Mouse (Mus musculus): Measurements from ENCODE around the gene St7l. TPM values are rescaled to one million over a fixed set of nuclear protein-coding genes. Genes with fewer than 3 reads are reported as not detected.

The St7l gene
- polyA plus RNA-seq, 1 experiment from 2014 or later, result 33.2 TPM

- Histone ChIP-seq H3K4me3 (ENCODE audit: low read depth, low read length) (peak overlapping the region; percentile 89), H3K9ac (peak overlapping the region; percentile 95), H3K27ac (ENCODE audit: low read depth) (peak overlapping the region; percentile 98), H3K36me3 (ENCODE audit: insufficient read depth) (peaks cover 21% of the 10 kb centered on the region; the same call in 1 of the 2 replicates), H3K9me3 (ENCODE audit: low read depth, low read length) (no peaks in the 10 kb centered on the region), H3K27me3 (ENCODE audit: insufficient read depth, low read length) (no peaks in the 10 kb centered on the region), H3K4me2 (peak overlapping the region; percentile 67), H3K4me1 (ENCODE audit: insufficient read depth) (peaks cover 14% of the 10 kb centered on the region; the same call in 1 of the 2 replicates)
- no peak for TF ChIP-seq CTCF (IDR thresholded peaks at IDR 0.05; ENCODE audit: low read depth)
- WGBS, result 5% methylated on average over 3 of the region's 3 CpGs
- no peak for DNase-seq
- ATAC-seq (ENCODE audit: insufficient read depth), result no peak
Observed at GRCm38 (mm10) chr3:104818749-104819134, 45.1 kb upstream of the St7l start.

GRCm38 (mm10) chr3:104820426-104820825 is 43.4 kb upstream of the St7l start:
- peaks cover 26% of the 10 kb centered on the region for H3K36me3 ChIP-seq (ENCODE audit: insufficient read depth)
- 50% methylated on average over 1 of the region's 1 CpGs for WGBS
- no peak overlapping the region for H3K27ac ChIP-seq (ENCODE audit: low read depth)
- H3K4me3 ChIP-seq (ENCODE audit: low read depth, low read length), result no peak overlapping the region
- H3K27me3 ChIP-seq (ENCODE audit: insufficient read depth, low read length), result no peaks in the 10 kb centered on the region
- no peak for TF ChIP-seq CTCF (IDR thresholded peaks at IDR 0.05; ENCODE audit: low read depth)
- ATAC-seq (ENCODE audit: insufficient read depth) (no peak), DNase-seq (no peak)
- no peaks in the 10 kb centered on the region for H3K9me3 ChIP-seq (ENCODE audit: low read depth, low read length)
- H3K4me2 ChIP-seq, result no peak overlapping the region
- peaks cover 12% of the 10 kb centered on the region; the same call in 1 of the 2 replicates for H3K4me1 ChIP-seq (ENCODE audit: insufficient read depth)
- H3K9ac ChIP-seq, result no peak overlapping the region

- no peak for DNase-seq
- Histone ChIP-seq H3K9ac (no peak overlapping the region), H3K27me3 (ENCODE audit: insufficient read depth, low read length) (no peaks in the 10 kb centered on the region), H3K36me3 (ENCODE audit: insufficient read depth) (peaks cover 42% of the 10 kb centered on the region), H3K4me3 (ENCODE audit: low read depth, low read length) (no peak overlapping the region), H3K27ac (ENCODE audit: low read depth) (no peak overlapping the region), H3K9me3 (ENCODE audit: low read depth, low read length) (no peaks in the 10 kb centered on the region), H3K4me1 (ENCODE audit: insufficient read depth) (peaks cover 5% of the 10 kb centered on the region; the same call in 1 of the 2 replicates), H3K4me2 (no peak overlapping the region)
- WGBS, result 70% methylated on average over 3 of the region's 3 CpGs
- no peak for TF ChIP-seq CTCF (IDR thresholded peaks at IDR 0.05; ENCODE audit: low read depth)
- ATAC-seq (ENCODE audit: insufficient read depth), result no peak
Observed at GRCm38 (mm10) chr3:104822413-104822812, 41.4 kb upstream of the St7l start.

- H3K9ac ChIP-seq, result no peak overlapping the region
- TF ChIP-seq CTCF (IDR thresholded peaks at IDR 0.05; ENCODE audit: low read depth), result no peak
- no peak overlapping the region for H3K27ac ChIP-seq (ENCODE audit: low read depth)
- DNase-seq, result no peak
- WGBS, result 93% methylated on average over 3 of the region's 3 CpGs
- no peaks in the 10 kb centered on the region for H3K9me3 ChIP-seq (ENCODE audit: low read depth, low read length)
- no peak overlapping the region for H3K4me3 ChIP-seq (ENCODE audit: low read depth, low read length)
- no peaks in the 10 kb centered on the region for H3K27me3 ChIP-seq (ENCODE audit: insufficient read depth, low read length)
- no peak overlapping the region for H3K4me2 ChIP-seq
- no peaks in the 10 kb centered on the region for H3K4me1 ChIP-seq (ENCODE audit: insufficient read depth)
- ATAC-seq (ENCODE audit: insufficient read depth), result no peak
- peaks cover 80% of the 10 kb centered on the region for H3K36me3 ChIP-seq (ENCODE audit: insufficient read depth)
Observed at GRCm38 (mm10) chr3:104835797-104836196, 28.0 kb upstream of the St7l start.

GRCm38 (mm10) chr3:104841049-104841448 is 22.8 kb upstream of the St7l start:
- DNase-seq, result no peak
- 91% methylated on average over 5 of the region's 5 CpGs for WGBS

GRCm38 (mm10) chr3:104846601-104847000 is 17.2 kb upstream of the St7l start:
- H3K27ac ChIP-seq (ENCODE audit: low read depth), result no peak overlapping the region
- no peak overlapping the region for H3K4me2 ChIP-seq
- no peak for TF ChIP-seq CTCF (IDR thresholded peaks at IDR 0.05; ENCODE audit: low read depth)
- no peak for DNase-seq
- H3K9me3 ChIP-seq (ENCODE audit: low read depth, low read length), result no peaks in the 10 kb centered on the region
- no peak overlapping the region for H3K9ac ChIP-seq
- H3K4me1 ChIP-seq (ENCODE audit: insufficient read depth), result no peaks in the 10 kb centered on the region
- no peak for ATAC-seq (ENCODE audit: insufficient read depth)
- no peak overlapping the region for H3K4me3 ChIP-seq (ENCODE audit: low read depth, low read length)
- H3K27me3 ChIP-seq (ENCODE audit: insufficient read depth, low read length), result no peaks in the 10 kb centered on the region
- H3K36me3 ChIP-seq (ENCODE audit: insufficient read depth), result peaks cover 36% of the 10 kb centered on the region
- WGBS, result 91% methylated on average over 4 of the region's 4 CpGs

More at GRCm38 (mm10) chr3:104841049-104841448, 22.8 kb upstream of the St7l start:
- H3K27ac ChIP-seq (ENCODE audit: low read depth), result no peak overlapping the region
- no peaks in the 10 kb centered on the region for H3K4me1 ChIP-seq (ENCODE audit: insufficient read depth)
- H3K27me3 ChIP-seq (ENCODE audit: insufficient read depth, low read length), result no peaks in the 10 kb centered on the region
- no peak overlapping the region for H3K4me2 ChIP-seq
- H3K9me3 ChIP-seq (ENCODE audit: low read depth, low read length), result no peaks in the 10 kb centered on the region
- no peak overlapping the region for H3K4me3 ChIP-seq (ENCODE audit: low read depth, low read length)
- H3K9ac ChIP-seq, result no peak overlapping the region
- no peak for TF ChIP-seq CTCF (IDR thresholded peaks at IDR 0.05; ENCODE audit: low read depth)
- no peak for ATAC-seq (ENCODE audit: insufficient read depth)
- peaks cover 80% of the 10 kb centered on the region for H3K36me3 ChIP-seq (ENCODE audit: insufficient read depth)

- ATAC-seq (ENCODE audit: insufficient read depth) (no peak), DNase-seq (no peak)
- Histone ChIP-seq H3K27me3 (ENCODE audit: insufficient read depth, low read length) (no peaks in the 10 kb centered on the region), H3K36me3 (ENCODE audit: insufficient read depth) (peaks cover 4% of the 10 kb centered on the region; the same call in 1 of the 2 replicates), H3K4me1 (ENCODE audit: insufficient read depth) (no peaks in the 10 kb centered on the region), H3K4me2 (no peak overlapping the region), H3K9ac (no peak overlapping the region), H3K4me3 (ENCODE audit: low read depth, low read length) (no peak overlapping the region), H3K27ac (ENCODE audit: low read depth) (no peak overlapping the region), H3K9me3 (ENCODE audit: low read depth, low read length) (no peaks in the 10 kb centered on the region)
- WGBS, result 92% methylated on average over 1 of the region's 1 CpGs
- TF ChIP-seq CTCF (IDR thresholded peaks at IDR 0.05; ENCODE audit: low read depth), result no peak
Observed at GRCm38 (mm10) chr3:104854465-104854864, 9.3 kb upstream of the St7l start.

- Histone ChIP-seq H3K9me3 (ENCODE audit: low read depth, low read length) (no peaks in the 10 kb centered on the region), H3K4me3 (ENCODE audit: low read depth, low read length) (no peak overlapping the region), H3K27ac (ENCODE audit: low read depth) (no peak overlapping the region), H3K36me3 (ENCODE audit: insufficient read depth) (peaks cover 4% of the 10 kb centered on the region; the same call in 1 of the 2 replicates), H3K4me2 (no peak overlapping the region), H3K27me3 (ENCODE audit: insufficient read depth, low read length) (no peaks in the 10 kb centered on the region), H3K9ac (no peak overlapping the region), H3K4me1 (ENCODE audit: insufficient read depth) (no peaks in the 10 kb centered on the region)
- no peak for ATAC-seq (ENCODE audit: insufficient read depth)
- DNase-seq, result no peak
- no peak for TF ChIP-seq CTCF (IDR thresholded peaks at IDR 0.05; ENCODE audit: low read depth)
Observed at GRCm38 (mm10) chr3:104854866-104855265, 8.9 kb upstream of the St7l start.

All from lung, embryonic 14.5 days (tissue).